Mouse (Mus musculus) midbrain, postnatal 0 days (tissue): ENCODE measurements around the gene Nudt15. TPM values are rescaled to one million over a fixed set of nuclear protein-coding genes. Genes with fewer than 3 reads are reported as not detected.

Source experiments
- ATAC-seq: fragments of 200-750 bp; cut with Nextera tagmentation; 2 replicates; pipeline ENCODE4 v1.8.0; 2017; ENCODE audit warnings: moderate number of reproducible peaks, mild to moderate bottlenecking, moderate TSS enrichment, moderate library complexity; ENCODE audit not compliant: low FRiP score
- DNase-seq: peaks from one replicate; pipeline ENCODE4 v3.0.0-alpha.2; 2015; ENCODE audit warnings: low spot score
- H3K27ac ChIP-seq: fragments of 300-500 bp; sonication (generic); 2 replicates; pipeline ENCODE4 v1.5.1; 2014; ENCODE audit warnings: low read depth, mild to moderate bottlenecking, low read length, mixed read lengths
- H3K27me3 ChIP-seq: fragments of 300-500 bp; sonication (generic); 2 replicates; pipeline ENCODE4 v1.6.1; 2014; ENCODE audit warnings: low read length, control low read depth, mixed read lengths; ENCODE audit not compliant: insufficient read depth
- H3K36me3 ChIP-seq: fragments of 300-500 bp; sonication (generic); 2 replicates; pipeline ENCODE4 v1.6.1; 2014; ENCODE audit warnings: low read length, control low read depth, mixed read lengths; ENCODE audit not compliant: insufficient read depth
- H3K4me1 ChIP-seq: fragments of 300-500 bp; sonication (generic); 2 replicates; pipeline ENCODE4 v1.6.1; 2014; ENCODE audit warnings: mild to moderate bottlenecking, control low read depth, antibody characterized with exemption, low read length, mixed read lengths; ENCODE audit not compliant: insufficient read depth
- H3K4me2 ChIP-seq: fragments of 300-500 bp; sonication (generic); 2 replicates; pipeline ENCODE4 v1.6.1; 2014; ENCODE audit warnings: low read depth, mild to moderate bottlenecking, low read length, mixed read lengths; ENCODE audit not compliant: poor library complexity, severe bottlenecking
- H3K4me3 ChIP-seq: fragments of 300-500 bp; sonication (generic); 2 replicates; pipeline ENCODE4 v1.5.1; 2014; ENCODE audit warnings: low read depth, mild to moderate bottlenecking, low read length, moderate library complexity
- H3K9ac ChIP-seq: fragments of 300-500 bp; sonication (generic); replicated peaks from 2 replicates; pipeline ENCODE4 v1.6.1; 2014; ENCODE audit warnings: mild to moderate bottlenecking, low read length, moderate library complexity, mixed read lengths; ENCODE audit not compliant: poor library complexity, severe bottlenecking
- H3K9me3 ChIP-seq: fragments of 300-500 bp; sonication (generic); 2 replicates; pipeline ENCODE4 v1.6.1; 2016; ENCODE audit warnings: low read length, control low read depth
- CTCF ChIP-seq: IDR thresholded peaks from 2 replicates; pipeline ENCODE4 v1.5.1; 2016; ENCODE audit warnings: antibody characterized with exemption, mild to moderate bottlenecking
- WGBS: fragments of 180-500 bp; shearing (Covaris S2); extraction: QIAGEN DNeasy Blood & Tissue Kit; methylation state at CpG from one replicate; pipeline ENCODE4 v1.1.7; 2014; 5-methylcytosine and 5-hydroxymethylcytosine counted together
- polyA plus RNA-seq: library from polyadenylated mRNA; unstranded; fragments of >200 nt; fragmentation: Nextera tagmentation; extraction: Ambion mirVana; gene quantifications from 2 replicates; pipeline ENCODE4 v1.2.1, GENCODE M21; 2015
- total RNA-seq: library from RNA; depleted of rRNA; stranded (reverse); fragments of >200 nt; gene quantifications from 2 replicates; pipeline ENCODE4 v1.2.3, GENCODE M21; 2014; rRNA removed

Nudt15 gene
- total and polyA plus RNA-seq, 2 experiments from 2014 or later: 8.9 to 10.9 TPM

DNA sequence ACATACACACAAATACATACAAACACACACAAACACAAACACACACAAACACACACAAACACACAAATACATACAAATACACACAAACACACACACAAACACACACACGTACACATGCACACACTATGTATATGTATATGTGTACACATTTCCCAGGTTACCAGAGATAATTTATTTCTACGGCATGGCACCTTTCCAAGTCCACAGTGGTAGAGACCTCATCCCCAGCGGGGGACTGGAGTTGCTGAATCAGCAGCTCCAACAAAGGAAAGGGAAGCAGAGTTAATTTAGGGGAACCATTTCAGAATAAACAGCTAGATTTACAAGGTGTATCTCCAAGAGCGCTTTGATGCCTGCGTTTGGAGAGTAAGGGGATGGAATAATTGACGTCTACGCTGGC lies 75.8 kb downstream of the Nudt15 start:
- ATAC-seq: no peak

DNA sequence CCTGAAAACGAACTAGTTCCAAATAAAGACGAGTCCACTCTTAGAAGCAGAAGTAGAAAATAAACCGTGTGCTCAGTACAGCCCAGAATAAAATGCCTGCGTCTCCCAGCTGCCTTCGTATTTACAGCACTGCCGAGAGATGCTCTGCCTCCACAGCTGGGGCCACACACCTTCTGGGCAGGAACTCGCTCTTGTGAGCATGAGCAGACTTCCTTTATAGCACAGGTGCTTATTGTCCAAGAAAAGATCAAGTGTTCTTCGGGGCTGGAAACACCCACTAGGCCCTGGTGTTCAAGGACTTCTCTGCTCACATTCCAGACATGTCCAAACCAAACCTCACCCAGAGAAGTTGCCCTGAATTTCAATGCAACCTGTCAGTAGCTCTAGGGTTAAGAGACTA lies 77.4 kb downstream of the Nudt15 start:
- Histone ChIP-seq H3K27me3 (no peaks in the 10 kb centered on the region), H3K27ac (no peak overlapping the region), H3K36me3 (no peaks in the 10 kb centered on the region), H3K9me3 (no peaks in the 10 kb centered on the region), H3K4me1 (no peaks in the 10 kb centered on the region), H3K4me2 (no peak overlapping the region), H3K4me3 (no peak overlapping the region), H3K9ac (no peak overlapping the region)
- 79% methylated on average over 8 of the region's 8 CpGs for WGBS
- DNase-seq (no peak), ATAC-seq (no peak)
- no peak for TF ChIP-seq CTCF

More for the DNA sequence above, 75.8 kb downstream of the Nudt15 start:
- DNase-seq: peak; percentile 40
- Histone ChIP-seq H3K27ac (no peak overlapping the region), H3K4me3 (no peak overlapping the region), H3K4me1 (no peaks in the 10 kb centered on the region), H3K27me3 (no peaks in the 10 kb centered on the region), H3K9ac (no peak overlapping the region), H3K4me2 (no peak overlapping the region), H3K9me3 (no peaks in the 10 kb centered on the region), H3K36me3 (no peaks in the 10 kb centered on the region)
- no peak for TF ChIP-seq CTCF
- whole genome bisulfite sequencing: 43% methylated on average over 7 of the region's 7 CpGs

DNA sequence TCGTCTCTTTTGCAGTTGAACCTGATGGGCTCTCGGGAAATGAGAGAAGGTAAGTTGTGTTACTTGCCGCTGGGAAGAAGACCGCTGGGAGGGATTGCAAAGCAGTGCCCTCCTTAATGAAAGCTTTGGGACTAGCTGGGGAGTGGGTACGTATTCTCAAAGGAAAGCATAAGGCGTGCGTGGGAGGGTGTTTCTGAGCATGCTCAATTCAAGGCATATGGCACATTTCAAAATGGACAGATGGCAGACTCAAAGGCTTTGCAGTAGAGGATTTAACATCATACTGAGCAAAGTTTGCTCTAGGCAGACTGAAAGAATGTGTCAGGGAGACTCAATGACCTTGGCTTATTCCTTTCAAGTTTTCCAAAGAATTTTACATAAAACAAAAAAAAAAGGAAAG lies 78.5 kb downstream of the Nudt15 start:
- no peak overlapping the region for H3K9ac ChIP-seq
- H3K4me3 ChIP-seq: no peak overlapping the region
- 67% methylated on average over 7 of the region's 7 CpGs for WGBS
- H3K27me3 ChIP-seq: no peaks in the 10 kb centered on the region
- H3K4me1 ChIP-seq: no peaks in the 10 kb centered on the region
- DNase-seq: peak; percentile 55
- no peak for ATAC-seq
- no peak overlapping the region for H3K27ac ChIP-seq
- no peak for TF ChIP-seq CTCF
- H3K36me3 ChIP-seq: no peaks in the 10 kb centered on the region
- H3K4me2 ChIP-seq: no peak overlapping the region
- no peaks in the 10 kb centered on the region for H3K9me3 ChIP-seq

Other genes starting within 250 kb of the Nudt15 start
- 32.7 and 41.5 TPM in 2 replicates for gene Rb1, start 222.4 kb downstream of the Nudt15 start, total RNA-seq
- gene Rb1, start 222.4 kb downstream of the Nudt15 start, polyA plus RNA-seq: 17.3 and 19.0 TPM in 2 replicates
- 381 and 427 TPM in 2 replicates for gene Itm2b, start 163.0 kb downstream of the Nudt15 start, total RNA-seq
- gene Itm2b, start 163.0 kb downstream of the Nudt15 start, polyA plus RNA-seq: 855 and 913 TPM in 2 replicates
- gene Med4, start 38.2 kb downstream of the Nudt15 start, total RNA-seq: 25.2 and 25.6 TPM in 2 replicates
- gene Med4, start 38.2 kb downstream of the Nudt15 start, polyA plus RNA-seq: 80.6 and 81.7 TPM in 2 replicates
- 70.5 and 96.7 TPM in 2 replicates for gene Sucla2, start 22.9 kb downstream of the Nudt15 start, total RNA-seq
- gene Sucla2, start 22.9 kb downstream of the Nudt15 start, polyA plus RNA-seq: 149 and 150 TPM in 2 replicates
- gene Gm21750, start 113.0 kb upstream of the Nudt15 start, total RNA-seq: not detected in 2 replicates
- not detected in 2 replicates for gene Gm21750, start 113.0 kb upstream of the Nudt15 start, polyA plus RNA-seq